ENCODE assay signal across 12 mouse cellular contexts in genomic region chr11:80485120-80485551, GRCm38 (mm10). TPM values are rescaled to one million over a fixed set of nuclear protein-coding genes. Genes with fewer than 3 reads are reported as not detected.
DNase-seq lines count a peak whose midpoint lies in the region; ATAC-seq and TF ChIP-seq lines count a peak whose summit lies in the region.
"Had no signal": no experiment of that assay in that cellular context is flagged by ENCODE, and none has a peak within 500 bp of the region (broad histone marks: within the 10 kb centered on the region; RNA-seq: fewer than 3 reads in every experiment).

No protein-coding gene starts in this region.

- H3K4me1 ChIP-seq in midbrain, embryonic 16.5 days (ENCODE audit: control insufficient read depth, insufficient read depth, low read length) = peaks cover 62% of the 10 kb centered on the region

- no peak overlapping the region for H3K4me2 ChIP-seq in midbrain, embryonic 16.5 days (ENCODE audit: low read length)

- WGBS in midbrain, embryonic 16.5 days = 73% methylated on average over 9 of the region's 9 CpGs

- no peak for ATAC-seq in midbrain, embryonic 16.5 days

- H3K36me3 ChIP-seq in midbrain, embryonic 16.5 days (ENCODE audit: control insufficient read depth, insufficient read depth, low read length) = no peaks in the 10 kb centered on the region

- TF ChIP-seq CTCF in left cerebral cortex, adult 2 months (IDR thresholded peaks at IDR 0.05) = no peak

- no peaks in the 10 kb centered on the region for H3K27me3 ChIP-seq in midbrain, embryonic 16.5 days (ENCODE audit: control insufficient read depth, insufficient read depth, low read depth, low read length)

- peak overlapping the region; percentile 5 for H3K9ac ChIP-seq in midbrain, embryonic 16.5 days (ENCODE audit: low read depth, low read length)

- peak; percentile 57 to 80 for DNase-seq in frontal cortex, postnatal 36 days (ENCODE audit: low spot score in 2 of 2)
- DNase-seq in frontal cortex, postnatal 14 days (ENCODE audit: low spot score in 2 of 2) = no peak
- peak; percentile 36 to 58 for DNase-seq in left cerebral cortex, adult 2 months (ENCODE audit: extremely low spot score in 1 of 2, low spot score in 2 of 2)
- no peak for DNase-seq in left cerebral cortex, postnatal 4 days
- peak; percentile 89 for DNase-seq in brain, adult 2 months (ENCODE audit: low read depth, low spot score)
- DNase-seq in kidney, adult 8-10 months = no peak
- DNase-seq in spleen, postnatal 36 days (ENCODE audit: low spot score in 2 of 2) = no peak
- DNase-seq: adrenal gland, postnatal 14 days; heart, adult 2 months; lung, adult 18-20 months had no signal

- peak overlapping the region; percentile 96 for H3K27ac ChIP-seq in left cerebral cortex, adult 2 months
- peak overlapping the region; percentile 86 for H3K27ac ChIP-seq in midbrain, embryonic 16.5 days (ENCODE audit: low read length)
- H3K27ac ChIP-seq: heart, adult 2 months had no signal

- no peaks in the 10 kb centered on the region for H3K9me3 ChIP-seq in midbrain, embryonic 16.5 days (replicated peaks; ENCODE audit: control insufficient read depth, low read length, poor library complexity, severe bottlenecking)
- H3K9me3 ChIP-seq: megakaryocyte, embryonic 14.5 days had no signal

- H3K4me3 ChIP-seq in left cerebral cortex, adult 2 months = no peak overlapping the region
- H3K4me3 ChIP-seq in midbrain, embryonic 16.5 days (ENCODE audit: low read depth, low read length) = no peak overlapping the region
- H3K4me3 ChIP-seq: heart, adult 2 months; megakaryocyte, embryonic 14.5 days had no signal

- intact Hi-C loops in left cerebral cortex, adult 2 months (cut with DNase I) = loop anchor here (1.0 to 5.0 kb wide), 4 partner anchors 33 to 130 kb away; no protein-coding TSS in a partner anchor
- intact Hi-C loops in left cerebral cortex, postnatal 4 days (cut with DNase I) = no loop called here

RNA-seq across cellular contexts. Expression of gene Cdk5r1, which starts 8.3 kb away (rescaled TPM):
- total RNA-seq in left cerebral cortex, adult 2 months (2021) = 100 to 1,000 TPM; 329 to 334 TPM
- total RNA-seq in left cerebral cortex, postnatal 4 days (2021) = 100 to 1,000 TPM; 380 to 382 TPM
- polyA plus RNA-seq in midbrain, embryonic 16.5 days (2015; fragmentation: Nextera tagmentation; extraction: Ambion mirVana) = 90.2 and 91.0 TPM in 2 replicates

RNA-seq across cellular contexts. Expression of gene Psmd11, which starts 56.7 kb away (rescaled TPM):
- total RNA-seq in left cerebral cortex, adult 2 months (2021) = 100 to 1,000 TPM; 102 to 103 TPM
- 100 to 1,000 TPM; 117 to 120 TPM for total RNA-seq in left cerebral cortex, postnatal 4 days (2021)
- 270 and 301 TPM in 2 replicates for polyA plus RNA-seq in midbrain, embryonic 16.5 days (2015; fragmentation: Nextera tagmentation; extraction: Ambion mirVana)

Comparison
In these comparisons a context has a peak if more than half of its experiments do, and no peak if none do; other contexts are left out.
1. DNase-seq: peak in frontal cortex, postnatal 36 days (2 of 2), left cerebral cortex, adult 2 months (2 of 2) and brain, adult 2 months (single experiment); none in frontal cortex, postnatal 14 days (0 of 2), left cerebral cortex, postnatal 4 days (single experiment), kidney, adult 8-10 months (0 of 2) and spleen, postnatal 36 days (0 of 2).